Mouse (Mus musculus): ENCODE data around the gene Synpo2.

DNA sequence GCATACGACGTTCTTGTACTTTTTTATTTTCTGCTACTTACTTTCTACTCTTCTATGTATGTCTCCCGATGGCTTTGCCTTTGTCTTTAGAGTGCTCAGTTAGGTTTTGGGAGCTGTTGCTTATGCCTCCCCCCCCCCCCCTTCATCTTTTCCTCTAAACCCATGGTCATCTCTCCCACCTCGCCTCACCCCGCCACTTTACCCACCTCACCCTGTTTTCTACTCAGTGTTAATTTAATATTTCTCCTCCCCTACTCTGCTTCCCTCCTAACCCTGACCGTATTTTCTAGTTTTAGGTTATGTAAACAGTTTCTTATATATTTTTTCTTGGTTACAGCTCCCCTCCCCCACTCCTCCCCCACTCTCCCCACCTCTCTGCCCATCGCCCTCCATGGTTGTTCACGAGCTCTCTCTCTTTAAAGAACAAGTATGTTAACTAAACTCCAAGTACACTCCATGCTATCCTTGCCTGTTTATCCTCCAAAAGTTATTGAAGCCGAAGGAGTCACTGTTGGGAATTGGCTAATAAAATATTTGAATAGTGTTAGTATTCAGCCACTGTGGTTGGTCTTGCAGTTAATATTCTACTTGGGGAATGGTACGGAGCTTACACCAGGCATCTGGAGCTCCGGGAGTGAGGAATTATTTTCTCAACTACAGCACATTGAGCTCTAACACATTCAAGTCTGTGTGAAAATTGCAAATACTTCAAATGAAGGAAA is 142.1 kb downstream of the Synpo2 start:
- TF ChIP-seq POLR2A (IDR thresholded peaks at IDR 0.05; ENCODE audit: borderline replicate concordance, extremely low read depth, low read depth, low read length) (no peak), CTCF (IDR thresholded peaks at IDR 0.05; ENCODE audit: insufficient read depth, low read length) (no peak)
